ENCODE assay signal across 9 mouse cellular contexts in the genomic region with DNA sequence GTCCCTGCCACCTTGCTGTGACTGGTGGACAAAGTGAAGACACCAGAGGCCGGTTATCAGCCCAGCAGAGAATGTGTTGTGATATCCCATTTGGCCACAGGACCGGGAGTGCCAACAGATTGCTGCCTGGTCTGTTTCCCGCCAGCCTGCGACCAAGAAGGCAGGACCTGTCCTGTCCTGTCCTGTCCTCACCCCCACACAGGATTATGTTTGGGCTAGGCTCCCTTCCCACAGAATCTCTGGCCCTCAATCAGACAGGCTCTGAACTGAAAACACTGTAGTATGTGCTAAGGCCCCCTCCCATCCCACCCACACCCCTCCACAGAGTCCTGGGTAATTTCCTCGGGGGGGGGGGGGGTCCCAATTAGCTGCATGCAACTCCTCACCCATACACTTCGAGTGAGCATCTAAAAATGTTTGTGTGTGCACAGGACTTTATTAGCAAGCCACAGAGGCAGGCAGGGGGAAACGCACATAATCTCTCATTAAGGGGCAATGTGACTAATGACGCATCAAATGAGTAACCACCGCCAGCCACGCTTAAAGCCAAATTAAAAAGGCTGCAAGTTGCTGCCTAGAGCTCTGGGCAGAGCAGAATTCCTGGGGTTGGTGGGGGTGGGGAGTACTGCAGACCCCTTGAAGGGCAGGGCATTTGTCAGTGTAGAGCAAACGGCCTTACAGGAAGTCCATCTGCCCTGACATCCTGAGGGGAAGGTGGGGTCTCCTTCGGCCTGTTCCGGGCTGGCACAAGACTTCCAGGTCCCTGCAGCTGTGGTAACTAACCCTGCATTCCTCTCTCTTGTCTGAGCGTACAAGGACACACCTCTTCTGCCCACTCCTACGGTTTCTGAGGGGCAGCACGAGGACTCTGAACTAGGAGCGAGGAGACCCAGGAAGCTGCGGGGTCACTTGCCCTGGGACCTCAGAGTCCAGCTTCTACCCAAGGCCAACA. TPM values are rescaled to one million over a fixed set of nuclear protein-coding genes. Genes with fewer than 3 reads are reported as not detected.
DNase-seq lines count a peak whose midpoint lies in the region; ATAC-seq and TF ChIP-seq lines count a peak whose summit lies in the region.
"Had no signal": no experiment of that assay in that cellular context is flagged by ENCODE, and none has a peak within 500 bp of the region (broad histone marks: within the 10 kb centered on the region; RNA-seq: fewer than 3 reads in every experiment).

No protein-coding gene starts in this region.

- no peaks in the 10 kb centered on the region for H3K9me3 ChIP-seq in kidney, embryonic 15.5 days (replicated peaks)
- no peaks in the 10 kb centered on the region for H3K9me3 ChIP-seq in midbrain, postnatal 0 days (ENCODE audit: low read length)
- H3K9me3 ChIP-seq: forebrain, embryonic 12.5 days; liver, embryonic 15.5 days had no signal

- TF ChIP-seq POLR2A in brain, embryonic 14.5 days (IDR thresholded peaks at IDR 0.05; ENCODE audit: borderline replicate concordance, extremely low read depth, insufficient read depth, insufficient read length, poor library complexity, severe bottlenecking): no peak

- no peak for DNase-seq in kidney, adult 18-20 months
- peak; percentile 78 for DNase-seq in brain, embryonic 14.5 days (ENCODE audit: low read depth)
- peak; percentile 58 for DNase-seq in fat pad, adult 2 months (ENCODE audit: extremely low read depth, low read depth, low spot score)
- DNase-seq in midbrain, postnatal 0 days (ENCODE audit: low spot score): peak; percentile 57
- DNase-seq in gastrocnemius, adult 8-10 months (ENCODE audit: low spot score in 2 of 2): no peak
- no peak for DNase-seq in thymus, postnatal 0 days (ENCODE audit: low spot score)

- peak overlapping the region; percentile 68 for H3K27ac ChIP-seq in kidney, embryonic 15.5 days
- no peak overlapping the region for H3K27ac ChIP-seq in midbrain, postnatal 0 days (ENCODE audit: low read depth, low read length)
- H3K27ac ChIP-seq: forebrain, embryonic 12.5 days; liver, embryonic 15.5 days had no signal

- H3K27me3 ChIP-seq in kidney, embryonic 15.5 days: no peaks in the 10 kb centered on the region; the same call in 1 of the 2 replicates
- no peaks in the 10 kb centered on the region for H3K27me3 ChIP-seq in midbrain, postnatal 0 days (ENCODE audit: insufficient read depth, low read length)
- H3K27me3 ChIP-seq: liver, embryonic 15.5 days had no signal

- no peaks in the 10 kb centered on the region for H3K36me3 ChIP-seq in kidney, embryonic 15.5 days
- H3K36me3 ChIP-seq in midbrain, postnatal 0 days (ENCODE audit: insufficient read depth, low read length): no peaks in the 10 kb centered on the region
- H3K36me3 ChIP-seq: forebrain, embryonic 12.5 days; liver, embryonic 15.5 days had no signal

- WGBS in kidney, embryonic 15.5 days: 17% methylated on average over 18 of the region's 18 CpGs
- WGBS in midbrain, postnatal 0 days: 58% methylated on average over 18 of the region's 18 CpGs

- ATAC-seq in kidney, embryonic 15.5 days (replicated peaks; ENCODE audit: low FRiP score): peak; percentile 26
- no peak for ATAC-seq in midbrain, postnatal 0 days (ENCODE audit: low FRiP score)

- H3K4me3 ChIP-seq in kidney, embryonic 15.5 days (replicated peaks): no peak overlapping the region
- no peak overlapping the region for H3K4me3 ChIP-seq in midbrain, postnatal 0 days (ENCODE audit: low read depth, low read length)
- H3K4me3 ChIP-seq: forebrain, embryonic 12.5 days; liver, embryonic 15.5 days had no signal

- H3K4me2 ChIP-seq in kidney, embryonic 15.5 days: peak overlapping the region; percentile 7; the same call in 1 of the 2 replicates
- no peak overlapping the region for H3K4me2 ChIP-seq in midbrain, postnatal 0 days (ENCODE audit: low read depth, low read length, poor library complexity, severe bottlenecking)
- H3K4me2 ChIP-seq: forebrain, embryonic 12.5 days; liver, embryonic 15.5 days had no signal

- TF ChIP-seq CTCF in brain, embryonic 14.5 days (IDR thresholded peaks at IDR 0.05; ENCODE audit: borderline replicate concordance, extremely low read depth, insufficient read depth, insufficient read length): no peak
- TF ChIP-seq CTCF in midbrain, postnatal 0 days (IDR thresholded peaks at IDR 0.05): no peak

- peaks cover 65% of the 10 kb centered on the region for H3K4me1 ChIP-seq in kidney, embryonic 15.5 days
- H3K4me1 ChIP-seq in midbrain, postnatal 0 days (ENCODE audit: insufficient read depth, low read length): peaks cover 4% of the 10 kb centered on the region; the same call in 1 of the 2 replicates

- no peak overlapping the region for H3K9ac ChIP-seq in kidney, embryonic 15.5 days
- H3K9ac ChIP-seq in midbrain, postnatal 0 days (replicated peaks; ENCODE audit: low read length, poor library complexity, severe bottlenecking): no peak overlapping the region
- H3K9ac ChIP-seq: forebrain, embryonic 12.5 days; liver, embryonic 15.5 days had no signal

RNA-seq across cellular contexts. Expression of gene Ccnk, which starts 34.0 kb away (rescaled TPM):
- polyA plus RNA-seq in kidney, embryonic 15.5 days (2015; fragmentation: Nextera tagmentation; extraction: Ambion mirVana): 3.2 and 3.7 TPM in 2 replicates
- 28.2 and 41.3 TPM in 2 replicates for polyA plus RNA-seq in brain, embryonic 14.5 days (2012; rRNA removed)
- total RNA-seq in midbrain, postnatal 0 days (2014; rRNA removed): 12.1 and 27.6 TPM in 2 replicates
- 2.1 and 2.2 TPM in 2 replicates for polyA plus RNA-seq in midbrain, postnatal 0 days (2015; fragmentation: Nextera tagmentation; extraction: Ambion mirVana)
- 100 to 1,000 TPM; 133 to 150 (median 139) TPM for total RNA-seq in gastrocnemius, adult 8-10 months (2022)
- 4.0 and 4.7 TPM in 2 replicates for polyA plus RNA-seq in thymus, postnatal 0 days (2015; fragmentation: Nextera tagmentation; extraction: Ambion mirVana)

RNA-seq across cellular contexts. Expression of gene Setd3, which starts 34.3 kb away (rescaled TPM):
- 87.1 and 87.2 TPM in 2 replicates for polyA plus RNA-seq in kidney, embryonic 15.5 days (2015; fragmentation: Nextera tagmentation; extraction: Ambion mirVana)
- 65.5 and 72.6 TPM in 2 replicates for polyA plus RNA-seq in brain, embryonic 14.5 days (2012; rRNA removed)
- total RNA-seq in midbrain, postnatal 0 days (2014; rRNA removed): 74.6 and 95.5 TPM in 2 replicates
- polyA plus RNA-seq in midbrain, postnatal 0 days (2015; fragmentation: Nextera tagmentation; extraction: Ambion mirVana): 88.1 and 91.2 TPM in 2 replicates
- 100 to 1,000 TPM; 111 to 120 (median 117) TPM for total RNA-seq in gastrocnemius, adult 8-10 months (2022)
- 82.6 and 83.6 TPM in 2 replicates for polyA plus RNA-seq in thymus, postnatal 0 days (2015; fragmentation: Nextera tagmentation; extraction: Ambion mirVana)

Comparison
In these comparisons a context has a peak if more than half of its experiments do, and no peak if none do; other contexts are left out.
1. DNase-seq: peak in brain, embryonic 14.5 days (single experiment), fat pad, adult 2 months (single experiment) and midbrain, postnatal 0 days (single experiment); none in kidney, adult 18-20 months (single experiment), gastrocnemius, adult 8-10 months (0 of 2) and thymus, postnatal 0 days (single experiment).